Mouse (Mus musculus) spleen, embryonic (tissue): Measurements from ENCODE around the gene Ston2.

Source experiments
- CTCF ChIA-PET: fragments of 350-600 bp; sonication (Branson Sonifier 250); formaldehyde crosslinking; loops from one replicate; lab custom pipeline; 2022; lab: Charles Lee

Ston2 gene

DNA sequence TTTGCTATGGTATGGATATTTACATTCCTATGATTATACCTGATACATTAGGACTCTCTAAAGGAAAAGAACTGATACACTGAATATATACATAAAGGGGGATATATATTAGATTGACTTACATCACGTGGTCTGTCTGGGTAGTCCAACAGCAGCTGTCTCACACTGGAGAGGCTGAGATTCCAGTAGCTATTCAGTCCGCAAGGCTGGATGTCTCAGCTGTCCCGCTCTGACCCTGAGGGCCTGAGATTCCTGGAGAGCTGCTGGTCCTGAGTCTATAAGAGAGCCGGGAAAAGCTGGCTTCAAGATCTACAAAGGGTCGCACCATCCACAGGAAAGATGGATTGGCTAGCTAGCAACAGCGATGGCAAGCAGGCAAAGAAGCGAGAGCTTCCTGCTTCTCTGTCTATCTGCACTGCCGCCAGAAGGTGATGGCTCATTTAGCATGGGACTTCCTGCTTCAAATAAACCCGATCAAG, at the start of gene Ston2:
Ston2 (minus strand) TSS at position 429 of the 479 bp plus-strand sequence.
- CTCF ChIA-PET, result no interaction called here

DNA sequence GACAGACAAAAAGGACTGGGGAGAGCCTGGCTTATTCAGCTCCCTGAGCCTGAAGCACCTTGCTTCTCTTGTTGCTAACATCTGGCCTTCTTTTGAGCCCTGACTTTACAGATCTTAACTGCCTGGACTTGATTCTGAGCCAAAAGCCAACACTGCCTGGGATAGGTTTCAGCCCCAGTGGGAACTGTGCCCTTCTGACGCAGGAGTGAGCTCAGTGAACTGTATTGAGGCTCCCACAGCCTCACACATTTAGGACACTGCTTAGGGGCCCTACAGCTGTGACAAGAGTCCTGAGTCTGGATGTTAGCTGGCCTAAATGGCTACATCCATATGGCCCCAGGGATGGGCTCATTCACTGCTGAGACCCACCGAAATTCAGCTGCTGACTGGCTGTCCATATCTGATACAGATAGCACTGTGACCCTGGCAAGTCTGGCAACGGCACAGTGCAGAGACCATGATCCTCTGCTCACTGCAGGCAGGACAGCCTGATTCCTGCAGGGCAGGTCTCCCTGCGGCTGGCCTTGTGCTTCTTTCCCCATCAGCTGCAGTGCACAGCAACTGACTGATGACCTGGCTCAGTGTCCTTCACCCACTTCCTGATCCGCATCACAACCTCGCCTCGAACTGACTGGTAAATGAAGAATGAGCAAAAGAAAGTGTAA, 49.3 kb upstream of the Ston2 start:
- CTCF ChIA-PET, result no interaction called here

DNA sequence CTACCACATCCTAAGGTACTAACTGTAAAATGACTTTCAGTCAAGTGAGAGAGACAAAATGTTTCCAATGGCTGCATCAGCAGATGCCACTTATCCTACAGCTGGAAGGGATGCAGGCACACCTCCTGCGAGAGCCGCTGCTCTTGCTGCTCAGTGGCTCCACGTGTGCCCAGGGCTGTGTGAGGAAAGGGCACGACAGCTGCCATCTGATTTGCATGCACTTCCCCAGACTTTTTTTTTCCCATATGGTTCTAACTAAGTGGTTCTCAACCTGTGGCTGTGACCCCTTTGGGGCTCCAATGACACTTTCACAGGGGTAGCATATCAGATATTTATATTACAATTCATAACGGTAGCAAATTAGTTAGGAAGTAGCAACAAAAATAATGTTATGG, 45.7 kb upstream of the Ston2 start:
- CTCF ChIA-PET, result no interaction called here

DNA sequence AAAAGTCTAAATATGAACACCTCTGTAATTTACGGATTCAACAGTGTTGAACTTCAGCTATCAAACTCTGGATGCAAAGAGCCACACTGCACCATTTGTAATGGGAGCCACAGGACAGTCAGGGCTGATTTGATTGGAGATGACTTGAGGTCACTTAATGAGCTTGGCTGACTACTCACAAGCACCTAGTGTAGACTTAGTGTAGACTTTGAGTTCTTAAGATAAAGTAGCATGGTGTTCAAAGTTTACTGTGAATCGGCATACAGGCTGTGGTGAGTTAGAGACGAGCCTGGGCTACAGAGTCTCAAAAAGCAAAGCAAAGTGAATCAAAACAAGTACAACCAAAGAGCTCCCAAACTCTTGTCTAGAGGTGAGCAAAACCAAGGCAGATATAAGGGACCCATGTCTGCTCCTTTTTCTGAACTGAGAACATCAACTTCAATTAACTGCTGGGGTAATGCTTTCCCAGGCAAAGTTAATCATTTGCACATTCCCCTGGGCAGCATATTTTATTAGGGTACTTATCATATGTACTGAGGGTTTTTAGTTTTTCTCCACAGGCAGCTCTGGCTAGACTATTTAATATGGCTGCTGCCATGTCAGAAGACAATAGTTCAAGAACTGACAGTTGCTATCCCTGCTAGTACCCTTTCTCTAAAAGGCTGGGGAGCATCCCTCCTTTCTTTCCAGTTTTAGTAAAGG, 45.2 kb upstream of the Ston2 start:
- CTCF ChIA-PET, result no interaction called here

DNA sequence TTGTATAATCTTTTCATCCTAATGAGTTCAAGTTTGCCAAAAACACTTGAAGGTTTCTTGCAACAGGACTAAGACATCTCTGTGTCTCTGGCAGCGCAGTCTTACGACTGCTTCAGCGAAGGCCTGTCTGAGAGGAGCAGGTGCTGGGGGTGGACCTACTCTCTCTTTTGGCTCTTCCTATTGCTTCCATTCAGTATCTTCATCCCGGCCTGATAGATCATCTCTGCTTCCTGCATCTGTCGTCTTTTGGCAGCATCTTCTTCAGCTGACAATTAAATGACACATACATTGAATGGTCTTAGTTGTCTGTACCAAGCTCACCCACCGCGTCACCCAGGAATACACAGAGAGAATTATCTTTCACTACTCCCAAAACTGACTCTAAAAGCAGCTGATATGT, 43.2 kb upstream of the Ston2 start:
- CTCF ChIA-PET, result no interaction called here

DNA sequence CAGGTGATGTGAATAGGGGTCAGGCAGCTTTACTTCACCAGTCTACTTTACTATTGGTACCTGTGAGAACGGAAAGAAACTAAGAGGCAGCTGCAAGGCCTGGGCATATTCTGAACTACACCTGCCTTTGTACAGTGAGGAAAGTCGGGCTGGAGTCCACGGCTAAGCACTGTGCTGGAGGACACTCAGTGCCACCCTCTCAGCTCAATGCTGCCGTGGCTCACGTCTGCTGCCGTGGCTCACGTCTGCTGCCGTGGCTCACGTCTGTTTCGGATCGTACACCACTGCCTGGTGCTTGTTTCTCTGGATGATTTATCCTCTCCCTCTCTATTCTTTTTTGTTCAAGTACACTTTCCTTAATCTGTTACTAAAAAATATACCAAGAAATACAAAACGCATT, 32.3 kb upstream of the Ston2 start:
- CTCF ChIA-PET, result no interaction called here

DNA sequence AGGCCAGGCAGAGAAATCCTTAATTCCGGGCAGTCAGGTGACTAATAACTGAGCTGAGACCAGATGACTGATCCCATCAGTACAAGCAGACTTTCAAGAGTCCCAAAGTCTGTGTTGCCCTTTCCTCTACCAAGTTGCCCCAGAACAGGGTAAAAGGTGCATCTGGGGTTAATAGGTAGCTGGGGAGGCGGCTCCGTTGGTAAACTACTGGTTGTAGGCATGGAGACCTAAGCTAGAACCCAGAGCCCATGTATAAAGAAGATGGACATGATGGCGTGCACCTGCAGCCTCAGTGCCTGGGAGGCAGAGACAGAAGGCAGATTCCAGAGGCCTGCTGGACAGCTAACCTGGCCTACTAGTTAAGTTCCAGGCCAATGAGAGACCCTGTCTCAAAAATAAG, 30.5 kb upstream of the Ston2 start:
- CTCF ChIA-PET, result no interaction called here

DNA sequence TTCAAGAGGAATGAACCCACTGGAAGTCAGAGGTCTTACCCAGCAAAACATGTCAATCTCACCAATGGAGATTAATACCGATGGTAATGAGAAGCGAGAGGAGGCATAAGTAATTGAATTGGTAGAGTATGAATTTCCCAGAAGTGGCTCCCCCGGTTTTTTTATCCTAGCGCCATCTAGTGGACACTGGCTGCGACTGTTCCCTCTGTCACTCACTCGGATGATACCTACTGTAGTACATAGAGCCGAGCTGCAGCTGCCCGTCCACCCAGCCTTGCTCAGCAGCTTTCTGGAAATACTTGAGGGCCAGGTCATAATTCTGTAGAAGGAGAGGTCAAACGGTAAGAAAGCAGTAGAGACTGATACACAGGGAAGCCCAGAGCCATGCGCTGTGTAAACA, 27.8 kb upstream of the Ston2 start:
- CTCF ChIA-PET, result interaction anchor here (0.5 kb wide), 1 partner anchor 89 kb away, joined by 3 read pairs; no protein-coding TSS in a partner anchor

DNA sequence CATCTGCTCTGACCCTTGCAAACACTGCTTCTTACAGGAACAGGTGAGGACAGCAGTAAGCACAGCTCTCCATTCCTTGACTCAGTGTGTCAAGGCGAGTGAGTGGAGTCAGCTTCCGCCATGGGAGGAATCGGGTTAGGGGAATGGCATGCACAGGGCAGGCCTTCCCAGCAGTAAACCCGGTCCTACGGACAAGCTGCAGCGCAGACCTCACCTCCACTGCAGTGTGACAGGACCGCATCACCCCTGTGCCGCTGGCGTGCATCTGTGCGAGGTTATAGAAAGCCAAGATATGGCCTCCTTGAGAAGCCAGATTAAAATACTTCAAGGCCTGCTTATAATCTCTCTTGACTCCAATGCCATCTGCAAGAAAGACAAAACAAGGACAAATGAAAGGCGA, 27.4 kb upstream of the Ston2 start:
- CTCF ChIA-PET, result no interaction called here

DNA sequence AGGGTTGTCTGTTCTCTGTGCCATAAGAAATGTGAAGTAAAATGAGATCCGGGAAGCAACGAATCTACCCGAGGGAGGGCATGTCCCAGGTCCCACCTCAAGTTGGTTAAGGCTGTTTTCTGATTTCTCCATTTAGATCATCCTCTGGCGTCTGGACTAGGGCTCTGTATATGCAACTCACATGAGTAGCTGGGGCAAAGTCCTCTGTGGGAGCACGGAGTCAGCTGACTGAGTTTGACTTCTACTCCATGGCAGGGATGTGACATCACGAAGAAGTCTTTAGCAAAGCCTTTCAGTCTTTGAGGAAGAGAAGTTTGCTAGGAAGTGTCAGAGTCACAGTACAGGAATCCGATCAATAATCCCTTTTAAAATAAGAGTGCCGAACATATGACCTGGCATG, 20.7 kb upstream of the Ston2 start:
- CTCF ChIA-PET, result interaction anchor here (0.6 kb wide), 1 partner anchor 1312 kb away, joined by 6 read pairs; no protein-coding TSS in a partner anchor

DNA sequence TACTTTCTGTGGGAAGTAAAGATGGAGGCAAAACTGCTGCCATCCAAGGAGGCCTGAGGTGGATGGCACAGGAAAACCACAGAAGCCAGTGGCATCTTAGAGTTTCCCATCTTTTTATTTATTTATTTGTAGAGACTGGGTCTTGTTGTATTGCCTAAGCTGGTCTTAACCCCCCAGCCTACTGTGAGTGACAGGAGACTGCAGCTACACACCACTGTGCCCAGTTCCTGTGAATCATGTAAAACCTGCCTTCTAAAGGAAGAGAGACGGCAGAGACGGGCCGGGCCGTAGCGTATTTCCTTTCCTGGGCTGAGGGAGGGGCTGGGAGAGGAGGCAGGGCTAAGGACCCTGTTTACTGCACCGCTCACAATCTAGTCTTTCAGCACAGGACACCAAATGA, 19.6 kb upstream of the Ston2 start:
- CTCF ChIA-PET, result no interaction called here

DNA sequence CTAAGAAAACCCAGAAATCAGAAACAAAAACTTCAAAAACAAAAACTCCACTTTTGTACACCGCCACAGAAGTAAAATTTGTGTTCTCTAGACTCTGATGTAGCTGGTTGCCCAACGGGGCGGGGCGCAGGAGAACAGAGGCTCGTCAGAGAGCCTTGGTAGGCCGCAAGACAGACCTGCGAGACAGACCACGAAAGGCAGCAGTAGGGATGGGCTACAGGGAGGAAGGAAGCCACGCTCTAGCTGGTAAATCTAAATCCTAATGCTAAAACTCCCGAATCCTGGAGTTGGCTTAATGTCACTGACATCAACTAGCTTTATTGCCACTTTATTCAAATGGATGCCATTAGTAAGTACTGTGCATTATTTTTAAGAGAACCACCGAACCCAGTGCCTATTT, 18.9 kb upstream of the Ston2 start:
- CTCF ChIA-PET, result no interaction called here

DNA sequence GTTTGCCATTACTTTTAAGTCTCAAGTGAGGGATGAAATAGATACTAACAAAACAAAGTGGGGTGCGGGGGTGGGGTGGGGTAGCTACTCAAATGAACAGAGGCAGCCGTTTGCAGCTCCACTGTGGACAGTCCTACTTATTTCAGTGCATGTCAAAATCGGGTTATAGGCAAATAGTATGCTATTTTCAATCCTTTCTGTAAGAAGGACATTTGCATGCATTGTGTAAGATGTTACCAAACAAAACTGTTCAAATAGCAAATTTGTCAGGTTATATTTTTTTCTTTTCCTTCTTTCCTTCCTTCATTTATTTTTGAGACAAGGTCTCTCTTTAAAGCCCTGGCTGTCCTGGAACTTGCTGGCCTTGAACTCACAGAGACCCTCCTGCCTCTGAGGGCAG, 16.1 kb upstream of the Ston2 start:
- CTCF ChIA-PET, result no interaction called here

DNA sequence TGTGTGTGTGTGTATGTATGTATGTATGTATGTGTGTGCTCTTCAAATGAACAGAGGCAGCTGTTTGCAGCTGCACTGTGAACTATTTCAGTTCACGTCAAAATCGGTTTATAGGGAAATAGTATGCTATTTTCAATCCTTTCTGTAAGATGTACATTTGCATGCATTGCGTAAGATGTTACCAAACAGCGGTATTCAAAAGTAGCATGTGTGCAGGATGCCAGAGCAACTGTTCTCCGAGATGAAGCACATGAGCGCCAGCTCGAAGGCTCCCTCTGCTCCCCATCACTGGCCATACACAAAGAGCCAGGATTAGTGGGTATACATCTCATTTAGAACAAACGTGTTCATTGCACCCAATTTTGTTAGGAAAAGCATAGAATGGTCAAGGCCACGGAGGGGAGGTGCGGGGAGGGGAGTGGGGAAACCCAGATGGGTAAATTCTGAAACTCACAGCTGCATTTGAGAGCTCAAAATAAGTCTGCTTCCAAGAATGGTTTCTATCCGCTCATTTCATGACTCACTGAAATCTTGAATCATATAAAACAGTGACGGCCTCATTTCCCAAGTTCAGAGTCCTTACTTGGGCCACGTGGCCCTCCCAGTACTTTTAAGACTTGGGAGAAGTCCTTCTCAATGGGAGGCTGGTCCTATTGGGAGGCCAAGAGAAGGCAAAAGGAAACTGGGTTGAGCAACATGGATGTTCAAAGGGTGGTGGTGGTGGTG, 15.2 kb upstream of the Ston2 start:
- CTCF ChIA-PET, result interaction anchor here (0.6 kb wide), 1 partner anchor 14 kb away, joined by 15 read pairs; no protein-coding TSS in a partner anchor

DNA sequence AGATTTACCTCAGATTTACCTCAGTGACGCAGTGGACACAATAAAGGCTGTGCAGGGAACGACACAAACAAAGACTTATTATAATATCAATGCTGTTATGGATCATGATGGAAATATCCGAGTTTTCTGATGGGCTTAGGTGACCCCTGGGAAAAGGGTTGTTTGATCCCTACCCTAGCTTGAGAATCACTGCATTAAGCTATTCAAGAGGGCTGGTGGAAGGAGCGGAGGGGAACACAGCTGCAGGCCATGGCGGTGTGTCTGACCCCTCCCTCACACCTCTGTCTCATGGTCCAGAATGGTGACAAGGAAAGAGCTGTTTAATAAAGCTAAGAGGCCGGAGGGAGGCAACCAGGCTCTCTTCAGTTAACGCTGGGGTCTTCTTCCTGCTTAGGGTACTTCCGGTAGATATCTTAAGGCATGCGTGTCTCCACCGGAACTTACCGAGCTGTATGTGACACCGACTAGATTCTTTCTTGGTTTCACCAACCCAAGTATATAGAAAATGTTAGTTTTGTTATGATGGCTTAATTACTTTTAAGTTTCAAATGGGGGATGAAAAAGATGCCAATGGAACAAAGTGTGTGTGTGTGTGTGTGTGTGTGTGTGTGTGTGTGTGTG, 14.5 kb upstream of the Ston2 start:
- CTCF ChIA-PET, result no interaction called here

DNA sequence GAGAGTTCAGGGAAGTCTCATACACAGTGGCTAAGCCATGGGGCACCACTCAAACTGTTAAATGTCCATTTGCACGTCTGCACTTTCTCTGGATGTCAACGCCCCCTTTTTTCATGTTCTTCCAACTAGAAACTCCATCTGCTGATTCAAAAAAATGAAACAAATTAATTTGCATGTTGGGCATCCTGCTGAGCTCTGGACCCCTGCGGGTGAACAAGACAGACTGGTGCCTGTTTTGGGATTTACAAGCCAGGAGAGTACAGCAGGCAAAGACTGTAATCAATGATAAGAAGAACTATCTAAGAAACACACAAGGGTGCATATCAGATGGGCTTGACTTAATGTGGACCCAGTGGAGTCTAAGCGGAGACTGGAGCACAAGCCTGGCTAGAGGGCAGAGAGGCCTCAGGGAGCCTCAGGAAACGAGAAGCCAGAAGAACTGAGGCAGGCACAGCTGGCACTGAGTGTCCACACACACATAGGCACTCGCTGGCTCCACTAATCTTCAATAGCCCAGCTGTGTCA, 12.7 kb upstream of the Ston2 start:
- CTCF ChIA-PET, result no interaction called here

DNA sequence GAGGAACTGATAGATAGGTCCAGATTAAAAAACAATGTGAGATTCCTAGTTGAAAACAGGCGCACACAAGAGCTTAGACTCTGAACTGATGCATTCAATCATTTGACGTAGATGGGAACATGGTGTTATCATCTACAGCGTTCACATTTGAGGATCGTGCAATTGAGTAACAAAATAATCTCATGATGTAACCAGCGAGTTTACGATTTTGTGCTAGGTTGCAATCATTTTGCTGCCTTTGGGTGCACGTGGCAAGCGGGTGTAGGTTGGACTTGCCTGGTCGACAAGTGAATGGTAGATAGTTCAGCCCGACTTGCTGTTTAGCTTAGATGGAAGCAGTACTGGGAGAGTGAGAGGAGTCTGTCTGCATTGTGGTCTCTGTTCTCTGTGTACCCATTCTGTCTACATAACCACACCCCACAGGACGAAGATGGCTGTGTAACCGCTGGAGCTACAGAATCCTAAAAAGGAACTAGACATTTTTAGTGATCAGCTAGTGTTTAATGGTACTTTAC, 11.7 kb upstream of the Ston2 start:
- CTCF ChIA-PET, result no interaction called here

DNA sequence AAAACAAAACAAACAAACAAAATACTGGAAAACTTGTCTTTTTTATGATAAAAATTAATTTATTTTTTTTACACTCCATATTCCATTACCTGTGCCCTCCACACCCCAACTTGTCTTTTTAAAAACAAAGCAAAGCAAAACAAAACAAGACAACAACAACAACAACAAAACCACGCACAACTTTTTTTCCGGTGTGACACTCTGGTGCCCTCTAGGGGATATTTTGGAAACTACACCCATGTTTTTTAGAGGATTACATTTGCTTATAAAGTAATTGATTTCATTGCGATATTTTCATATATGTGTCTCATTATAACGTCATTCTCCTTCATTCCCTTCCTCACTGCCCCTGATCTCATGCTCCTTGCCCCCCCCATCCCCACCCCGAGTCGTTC, 11.2 kb upstream of the Ston2 start:
- CTCF ChIA-PET, result no interaction called here

DNA sequence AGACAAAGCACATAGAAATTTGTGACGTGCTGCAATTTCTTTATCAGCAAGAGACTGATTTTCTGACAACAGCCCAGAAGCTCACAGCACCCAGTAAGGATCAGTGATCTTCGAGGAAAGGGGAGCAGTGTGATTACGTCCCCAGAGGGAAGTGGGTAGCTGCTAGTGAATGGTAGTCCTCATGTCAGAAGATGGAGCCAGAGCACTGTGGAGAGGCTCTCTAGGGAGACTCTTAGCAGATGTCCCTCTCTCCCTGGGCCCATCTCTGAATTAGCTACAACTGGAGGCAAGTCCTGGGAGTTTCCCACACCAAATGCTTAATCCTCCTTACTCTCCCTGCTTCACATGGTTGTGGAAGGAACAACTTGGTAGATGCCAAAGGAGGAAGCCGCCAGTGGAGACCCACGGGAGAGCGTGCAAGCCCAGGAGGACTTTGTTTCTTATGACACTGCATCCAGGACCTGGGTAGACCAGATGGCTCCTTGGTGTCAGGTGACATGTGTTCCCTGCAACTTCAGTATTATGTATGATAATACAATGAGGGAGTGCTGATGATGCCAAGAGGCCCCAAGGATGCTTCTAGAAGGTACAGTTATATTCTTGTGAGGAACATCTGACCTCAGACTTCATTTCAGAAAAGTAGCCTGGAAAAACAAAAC, 10.7 kb upstream of the Ston2 start:
- CTCF ChIA-PET, result no interaction called here

DNA sequence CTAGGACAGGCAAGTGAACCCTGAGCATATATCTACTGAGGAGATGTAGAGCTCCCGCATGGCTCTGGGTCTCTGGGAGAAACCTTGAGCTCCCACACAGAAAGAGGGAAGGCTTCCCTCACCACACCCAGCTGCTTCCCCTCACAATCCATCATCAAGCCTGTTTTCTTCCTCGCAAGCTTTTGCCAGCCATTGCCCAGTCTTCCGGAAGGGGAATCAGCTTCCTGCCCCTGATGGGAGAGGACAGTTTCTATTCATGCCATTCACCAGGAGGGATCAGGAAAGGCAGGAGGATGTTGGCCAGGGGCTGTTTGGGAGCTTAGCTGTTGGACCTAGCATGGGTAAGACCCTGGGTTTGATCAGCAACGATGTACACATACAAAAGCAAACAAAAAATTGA, 8.6 kb upstream of the Ston2 start:
- CTCF ChIA-PET, result no interaction called here

DNA sequence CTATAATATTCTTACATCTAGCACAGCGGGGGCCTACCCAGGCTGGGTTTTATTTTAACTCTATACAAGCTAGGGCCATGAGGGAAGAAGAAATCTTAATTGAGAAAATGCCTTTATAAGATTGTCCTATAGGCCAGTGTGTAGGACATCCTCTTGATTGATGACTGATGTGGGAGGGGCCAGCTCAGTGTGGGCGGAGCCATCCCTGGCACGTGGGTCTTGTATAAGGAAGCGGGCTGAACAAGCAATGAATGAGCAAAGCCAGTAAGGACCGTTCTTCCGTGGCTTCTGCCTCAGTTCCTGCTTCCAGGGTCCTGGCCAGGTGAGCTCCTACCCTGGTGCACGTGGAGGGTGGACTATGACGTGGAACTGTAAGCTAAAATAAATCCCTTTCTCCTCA, 5.1 kb upstream of the Ston2 start:
- CTCF ChIA-PET, result interaction anchor here (0.6 to 0.7 kb wide), 2 partner anchors 112 to 200 kb away, joined by 3 read pairs; no protein-coding TSS in a partner anchor
